Mouse (Mus musculus): ENCODE results near the gene Mrfap1. TPM values are rescaled to one million over a fixed set of nuclear protein-coding genes. Genes with fewer than 3 reads are reported as not detected.
A peak's percentile ranks its signal among the peaks of the same experiment; 100 is the strongest.
"Not testable (repeated sequence)": the region's sequence is repeated elsewhere in the genome, so short reads cannot be mapped to it uniquely, and the experiment has no call there.

Gene Mrfap1
- polyA plus RNA-seq (2016; fragmentation: Nextera tagmentation; extraction: Ambion mirVana): 494 and 508 TPM in 2 replicates

GRCm38 (mm10) chr5:36796296-36797014, at the start of gene Mrfap1:
Gene Mrfap1 (minus strand): TSS chr5:36796772.
- Histone ChIP-seq H3K27ac (replicated peaks) (peak within 1 kb of the TSS; percentile 94), H3K36me3 (replicated peaks) (peaks cover 25% of the 10 kb centered on the region), H3K4me3 (peak within 1 kb of the TSS; percentile 83)
- peak; percentile 96 for DNase-seq (ENCODE audit: low spot score)
- not testable (repeated sequence) for H3K27me3 ChIP-seq (replicated peaks; ENCODE audit: low read depth, poor library complexity, severe bottlenecking); H3K4me1 ChIP-seq; H3K9me3 ChIP-seq
- WGBS: under 1% methylated on average over 90 of the region's 90 CpGs

GRCm38 (mm10) chr5:36844490-36844889, 47.9 kb upstream of the Mrfap1 start:
- WGBS: 89% methylated on average over 10 of the region's 10 CpGs
- H3K9me3 ChIP-seq: no peaks in the 10 kb centered on the region
- no peaks in the 10 kb centered on the region for H3K36me3 ChIP-seq (replicated peaks)
- H3K27me3 ChIP-seq (replicated peaks; ENCODE audit: low read depth, poor library complexity, severe bottlenecking): no peaks in the 10 kb centered on the region
- no peak overlapping the region for H3K27ac ChIP-seq (replicated peaks)
- no peaks in the 10 kb centered on the region for H3K4me1 ChIP-seq
- no peak for DNase-seq (ENCODE audit: low spot score)
- H3K4me3 ChIP-seq: no peak overlapping the region

GRCm38 (mm10) chr5:36841701-36842100, 45.1 kb upstream of the Mrfap1 start:
- no peaks in the 10 kb centered on the region for H3K9me3 ChIP-seq
- no peak overlapping the region for H3K4me3 ChIP-seq
- H3K27ac ChIP-seq (replicated peaks): no peak overlapping the region
- no peaks in the 10 kb centered on the region for H3K36me3 ChIP-seq (replicated peaks)
- WGBS: 73% methylated on average over 1 of the region's 1 CpGs
- no peaks in the 10 kb centered on the region for H3K4me1 ChIP-seq
- no peak for DNase-seq (ENCODE audit: low spot score)
- H3K27me3 ChIP-seq (replicated peaks; ENCODE audit: low read depth, poor library complexity, severe bottlenecking): no peaks in the 10 kb centered on the region

GRCm38 (mm10) chr5:36840092-36840491, 43.5 kb upstream of the Mrfap1 start:
- DNase-seq (ENCODE audit: low spot score): no peak
- WGBS: 81% methylated on average over 7 of the region's 7 CpGs
- H3K36me3 ChIP-seq (replicated peaks): no peaks in the 10 kb centered on the region
- no peaks in the 10 kb centered on the region for H3K4me1 ChIP-seq
- H3K9me3 ChIP-seq: no peaks in the 10 kb centered on the region
- no peak overlapping the region for H3K4me3 ChIP-seq
- no peak overlapping the region for H3K27ac ChIP-seq (replicated peaks)
- H3K27me3 ChIP-seq (replicated peaks; ENCODE audit: low read depth, poor library complexity, severe bottlenecking): no peaks in the 10 kb centered on the region

- Histone ChIP-seq H3K27ac (replicated peaks) (no peak overlapping the region), H3K4me3 (no peak overlapping the region), H3K9me3 (no peaks in the 10 kb centered on the region), H3K27me3 (replicated peaks; ENCODE audit: low read depth, poor library complexity, severe bottlenecking) (no peaks in the 10 kb centered on the region), H3K4me1 (no peaks in the 10 kb centered on the region), H3K36me3 (replicated peaks) (no peaks in the 10 kb centered on the region)
- DNase-seq (ENCODE audit: low spot score): no peak
- 73% methylated on average over 8 of the region's 8 CpGs for WGBS
These were observed 43.0 kb upstream of the Mrfap1 start for GRCm38 (mm10) chr5:36839602-36840001.

- no peaks in the 10 kb centered on the region for H3K27me3 ChIP-seq (replicated peaks; ENCODE audit: low read depth, poor library complexity, severe bottlenecking)
- H3K4me1 ChIP-seq: no peaks in the 10 kb centered on the region
- no peak overlapping the region for H3K4me3 ChIP-seq
- no peaks in the 10 kb centered on the region for H3K36me3 ChIP-seq (replicated peaks)
- H3K9me3 ChIP-seq: no peaks in the 10 kb centered on the region
- WGBS: 93% methylated on average over 2 of the region's 2 CpGs
- no peak overlapping the region for H3K27ac ChIP-seq (replicated peaks)
- no peak for DNase-seq (ENCODE audit: low spot score)
These were observed 42.5 kb upstream of the Mrfap1 start for GRCm38 (mm10) chr5:36839032-36839431.

- 2% methylated on average over 6 of the region's 6 CpGs for WGBS
- Histone ChIP-seq H3K27ac (replicated peaks) (no peak overlapping the region), H3K27me3 (replicated peaks; ENCODE audit: low read depth, poor library complexity, severe bottlenecking) (no peaks in the 10 kb centered on the region), H3K9me3 (no peaks in the 10 kb centered on the region), H3K4me3 (no peak overlapping the region), H3K36me3 (replicated peaks) (no peaks in the 10 kb centered on the region), H3K4me1 (peaks cover 4% of the 10 kb centered on the region)
- peak; percentile 81 for DNase-seq (ENCODE audit: low spot score)
These were observed 39.4 kb upstream of the Mrfap1 start for GRCm38 (mm10) chr5:36835933-36836332.

- no peaks in the 10 kb centered on the region for H3K27me3 ChIP-seq (replicated peaks; ENCODE audit: low read depth, poor library complexity, severe bottlenecking)
- no peaks in the 10 kb centered on the region for H3K9me3 ChIP-seq
- no peak for DNase-seq (ENCODE audit: low spot score)
- WGBS: 65% methylated on average over 7 of the region's 7 CpGs
- H3K4me3 ChIP-seq: 0 out of 2 replicates have a peak overlapping the region, but pooled peaks have one; percentile 79
- H3K27ac ChIP-seq (replicated peaks): no peak overlapping the region
- H3K36me3 ChIP-seq (replicated peaks): peaks cover 16% of the 10 kb centered on the region
- peaks cover 21% of the 10 kb centered on the region for H3K4me1 ChIP-seq
These were observed 34.7 kb upstream of the Mrfap1 start for GRCm38 (mm10) chr5:36831272-36831671.

- H3K9me3 ChIP-seq: no peaks in the 10 kb centered on the region
- peak within 1 kb of the TSS; percentile 83 for H3K27ac ChIP-seq (replicated peaks)
- WGBS: 3% methylated on average over 46 of the region's 46 CpGs
- peak within 1 kb of the TSS; percentile 79 for H3K4me3 ChIP-seq
- peak; percentile 94 for DNase-seq (ENCODE audit: low spot score)
- no peaks in the 10 kb centered on the region for H3K27me3 ChIP-seq (replicated peaks; ENCODE audit: low read depth, poor library complexity, severe bottlenecking)
- peaks cover 21% of the 10 kb centered on the region for H3K4me1 ChIP-seq
- peaks cover 21% of the 10 kb centered on the region for H3K36me3 ChIP-seq (replicated peaks)
These were observed 33.6 kb upstream of the Mrfap1 start, which contains the start of gene Man2b2 for GRCm38 (mm10) chr5:36829913-36830879. Gene Man2b2 (minus strand): TSS chr5:36830653.

GRCm38 (mm10) chr5:36829098-36829497, 32.5 kb upstream of the Mrfap1 start:
- Histone ChIP-seq H3K36me3 (replicated peaks) (peaks cover 22% of the 10 kb centered on the region), H3K27me3 (replicated peaks; ENCODE audit: low read depth, poor library complexity, severe bottlenecking) (no peaks in the 10 kb centered on the region), H3K9me3 (no peaks in the 10 kb centered on the region), H3K27ac (replicated peaks) (no peak overlapping the region), H3K4me1 (peaks cover 21% of the 10 kb centered on the region), H3K4me3 (no peak overlapping the region)
- DNase-seq (ENCODE audit: low spot score): no peak
- 82% methylated on average over 4 of the region's 4 CpGs for WGBS

GRCm38 (mm10) chr5:36822907-36823306, 26.3 kb upstream of the Mrfap1 start:
- H3K4me3 ChIP-seq: no peak overlapping the region
- no peak for DNase-seq (ENCODE audit: low spot score)
- no peaks in the 10 kb centered on the region for H3K27me3 ChIP-seq (replicated peaks; ENCODE audit: low read depth, poor library complexity, severe bottlenecking)
- peaks cover 57% of the 10 kb centered on the region for H3K36me3 ChIP-seq (replicated peaks)
- no peaks in the 10 kb centered on the region for H3K4me1 ChIP-seq
- peak overlapping the region; percentile 19; the same call in 1 of the 2 replicates for H3K27ac ChIP-seq (replicated peaks)
- WGBS: 88% methylated on average over 4 of the region's 4 CpGs
- H3K9me3 ChIP-seq: no peaks in the 10 kb centered on the region

- H3K9me3 ChIP-seq: no peaks in the 10 kb centered on the region
- no peak overlapping the region for H3K27ac ChIP-seq (replicated peaks)
- H3K4me3 ChIP-seq: no peak overlapping the region
- no peaks in the 10 kb centered on the region for H3K27me3 ChIP-seq (replicated peaks; ENCODE audit: low read depth, poor library complexity, severe bottlenecking)
- peak; percentile 66 for DNase-seq (ENCODE audit: low spot score)
- H3K4me1 ChIP-seq: no peaks in the 10 kb centered on the region
- H3K36me3 ChIP-seq (replicated peaks): peaks cover 49% of the 10 kb centered on the region
- 43% methylated on average over 6 of the region's 6 CpGs for WGBS
These were observed 23.6 kb upstream of the Mrfap1 start for GRCm38 (mm10) chr5:36820142-36820541.
